Mouse (Mus musculus) cerebellum, postnatal 14 days (tissue): ENCODE data around the gene Ncoa1.
"Not testable (repeated sequence)": the region's sequence is repeated elsewhere in the genome, so short reads cannot be mapped to it uniquely, and the experiment has no call there.

ENCODE experiments used
- DNase-seq, 2 experiments: peaks; one replicate each; pipeline ENCODE4 v3.0.0; 2021; ENCODE audit warnings: mixed read lengths in 2 of 2

Ncoa1 gene

DNA sequence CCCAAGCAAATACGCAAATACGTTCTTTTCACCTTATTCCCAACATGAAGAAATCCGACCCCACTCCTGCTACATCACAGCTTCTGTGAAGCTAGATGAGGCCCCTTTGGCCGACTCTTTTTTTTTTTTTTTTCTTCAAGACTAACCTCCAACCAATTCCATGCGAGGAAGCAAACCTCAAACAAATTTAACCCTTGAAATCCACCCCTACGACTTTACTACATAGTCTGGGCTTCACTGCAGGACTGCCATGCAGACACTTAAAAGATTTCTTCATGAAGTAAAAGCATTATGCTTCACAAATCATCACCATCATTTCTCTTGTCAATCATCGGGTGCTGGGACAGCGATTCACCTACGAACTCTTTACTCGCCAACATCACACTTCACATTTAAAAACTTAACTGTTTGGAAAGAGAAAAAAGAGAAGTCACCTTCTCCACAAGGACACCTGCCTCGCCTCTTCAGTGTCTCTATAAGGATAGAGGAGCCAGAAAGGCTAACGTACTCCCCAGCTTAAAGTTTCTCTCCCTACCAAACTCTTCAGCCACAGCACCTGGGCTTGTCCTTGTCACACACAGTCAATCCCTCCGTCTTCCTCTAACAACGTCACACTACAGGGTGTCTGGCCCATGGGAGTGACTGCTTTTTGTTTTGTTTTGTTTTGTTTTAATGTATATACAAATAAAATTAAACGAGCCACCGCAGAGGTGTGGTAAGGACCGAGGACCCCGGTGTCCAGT is 1.6 kb downstream of the Ncoa1 start:
- no peak for DNase-seq

DNA sequence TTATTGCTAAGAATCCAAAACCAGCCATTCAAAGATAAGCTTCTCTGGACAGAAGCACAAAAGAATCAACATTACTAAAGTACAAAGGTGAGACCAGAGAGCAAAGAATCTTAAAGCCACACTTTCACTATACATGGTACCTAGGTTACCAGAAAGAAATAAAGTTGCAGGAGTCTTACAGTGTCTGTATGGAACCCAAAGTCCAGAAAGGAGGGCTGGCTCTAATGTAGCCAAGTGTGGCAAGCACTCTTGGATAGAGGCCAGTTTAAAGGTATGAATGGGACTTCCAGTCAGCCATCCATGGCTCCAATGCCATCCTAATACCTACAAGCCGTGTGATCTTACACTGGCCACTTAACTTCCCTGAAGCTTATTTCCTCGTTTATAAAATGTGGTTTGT is 7.9 kb downstream of the Ncoa1 start:
- DNase-seq: no peak

DNA sequence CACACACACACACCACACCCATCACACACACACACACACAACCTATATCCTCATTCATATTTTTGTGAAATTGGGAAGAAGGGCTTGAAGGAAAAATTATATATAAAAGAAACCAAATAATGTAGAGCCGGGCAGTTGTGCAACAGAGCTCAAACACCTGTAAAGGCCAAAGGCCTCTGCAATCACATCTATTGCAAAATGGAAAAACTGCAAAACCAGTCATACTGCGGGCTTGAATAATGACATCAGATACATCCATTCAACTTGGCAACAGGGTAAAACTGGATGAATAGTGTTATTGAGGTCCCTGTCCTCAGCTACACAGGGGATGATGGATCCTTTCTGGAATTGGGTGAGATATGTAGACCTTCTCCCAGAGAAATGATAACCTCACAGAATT is 13.3 kb downstream of the Ncoa1 start:
- no peak for DNase-seq

DNA sequence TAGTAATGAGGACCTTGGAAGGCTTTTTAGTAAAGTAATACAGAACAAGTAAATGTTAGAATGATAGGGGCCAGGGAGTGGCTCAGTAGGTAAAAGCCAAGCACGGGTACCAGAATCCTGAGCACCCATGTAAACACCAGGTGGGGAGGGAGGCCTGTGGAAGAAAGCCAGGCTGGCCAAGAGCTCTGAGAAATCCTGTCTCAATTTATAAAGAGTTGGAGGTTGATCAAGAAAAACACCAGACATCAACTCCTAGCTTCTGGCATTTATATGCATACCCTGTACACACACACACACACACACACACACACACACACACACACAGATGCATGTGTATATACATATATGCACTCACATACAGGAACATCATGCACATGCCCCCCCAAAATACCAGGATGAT is 14.6 kb downstream of the Ncoa1 start:
- DNase-seq: no peak

DNA sequence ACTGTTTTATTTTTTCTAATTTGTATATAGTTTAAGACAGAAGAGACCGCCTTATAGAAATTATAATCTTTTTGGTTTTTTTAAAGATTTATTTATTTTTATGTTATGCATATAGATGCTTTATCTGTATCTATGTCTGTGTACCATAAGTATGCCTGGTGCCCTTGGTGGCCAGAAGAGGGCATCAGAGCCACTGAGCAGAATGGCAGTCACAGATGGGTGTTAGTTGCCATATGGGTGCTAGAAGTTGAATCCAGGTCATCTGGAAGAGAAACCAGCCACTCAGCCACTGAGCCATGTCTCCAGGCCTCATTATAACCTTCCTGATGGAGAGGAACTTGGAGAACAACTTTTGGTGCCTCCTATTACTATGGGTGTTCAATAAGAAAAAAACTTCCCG is 16.0 kb downstream of the Ncoa1 start:
- no peak for DNase-seq

DNA sequence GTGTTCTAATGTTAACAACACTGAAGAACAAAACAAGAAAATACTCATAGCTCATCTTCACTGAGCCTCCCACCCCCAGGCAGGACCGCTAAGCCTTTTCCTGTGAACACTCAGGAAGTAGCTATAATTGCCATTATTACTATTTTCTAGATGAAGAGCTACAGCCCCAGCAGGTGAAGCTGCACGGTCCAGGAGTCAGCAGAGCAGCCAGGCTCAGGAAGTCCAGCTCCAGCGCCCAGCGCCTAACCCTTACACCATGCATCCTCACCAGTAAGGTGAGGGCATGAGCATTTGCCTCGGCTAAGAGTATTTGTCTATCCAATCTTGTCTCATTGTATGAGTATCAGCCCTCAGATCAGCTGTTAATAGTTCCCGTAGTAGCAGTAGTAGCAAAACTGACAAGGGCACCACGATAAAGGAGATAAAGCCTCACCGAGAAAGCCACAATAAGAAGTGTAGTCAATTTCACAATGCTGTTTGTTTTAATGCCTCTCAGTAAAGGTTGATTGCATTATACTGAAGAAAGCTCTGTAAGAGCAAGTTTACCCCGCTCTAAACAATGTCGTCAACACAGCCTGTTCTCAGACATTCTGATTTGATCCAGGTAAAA is 21.9 kb downstream of the Ncoa1 start:
- DNase-seq: no peak

DNA sequence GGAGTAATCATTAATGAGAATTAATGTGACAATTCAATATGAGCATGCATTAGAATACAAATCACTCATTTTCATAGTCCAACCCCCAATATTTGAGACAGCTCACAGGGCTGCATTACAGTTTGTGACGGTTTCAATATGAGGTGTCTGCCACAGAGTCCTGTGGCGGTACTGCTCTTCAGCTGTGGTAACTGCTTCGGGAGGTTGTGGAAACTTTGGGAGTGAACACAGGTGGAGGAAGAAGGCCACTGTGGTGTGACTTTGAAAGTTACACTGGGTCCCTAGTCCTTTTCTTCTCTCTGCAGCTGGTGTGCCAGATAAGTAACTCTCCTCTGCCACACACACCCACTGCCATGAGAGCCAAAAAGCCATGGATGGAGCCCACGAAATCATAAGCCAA is 22.7 kb downstream of the Ncoa1 start:
- no peak for DNase-seq

DNA sequence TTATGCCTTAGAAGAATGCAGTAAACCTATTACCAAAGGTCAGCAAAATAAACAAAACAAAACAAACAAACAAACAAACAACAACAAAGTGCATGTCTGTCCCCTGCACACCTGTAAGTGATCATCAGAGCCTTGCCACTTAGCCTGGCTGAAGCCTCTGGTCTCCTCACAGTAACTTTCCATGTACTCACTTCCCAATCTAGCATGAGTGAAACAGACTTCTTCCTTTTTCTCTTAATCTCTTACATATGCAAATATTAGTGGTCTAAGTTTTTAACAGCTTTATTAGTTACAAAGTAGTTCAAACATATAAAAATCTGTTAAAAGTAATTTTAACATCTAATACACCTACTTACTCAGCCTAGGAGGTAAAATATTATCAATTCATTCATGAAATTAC is 24.7 kb downstream of the Ncoa1 start:
- no peak for DNase-seq

DNA sequence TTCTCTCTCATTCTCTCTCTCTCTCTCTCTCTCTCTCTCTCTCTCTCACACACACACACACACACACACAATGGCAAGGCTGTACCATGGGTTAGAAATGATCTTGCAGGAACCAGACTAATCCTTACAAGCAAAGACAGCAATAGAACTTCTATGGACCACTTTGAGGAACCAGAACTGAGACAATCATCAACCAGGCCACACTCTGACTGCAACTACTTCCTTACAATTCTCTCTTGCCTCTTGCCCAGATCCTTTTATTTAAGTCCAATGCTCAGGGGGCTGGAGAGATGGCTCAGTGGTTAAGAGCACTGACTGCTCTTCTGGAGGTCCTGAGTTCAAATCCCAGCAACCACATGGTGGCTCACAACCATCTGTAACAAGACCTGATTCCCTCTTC is 26.5 kb downstream of the Ncoa1 start:
- DNase-seq: not testable (repeated sequence)

DNA sequence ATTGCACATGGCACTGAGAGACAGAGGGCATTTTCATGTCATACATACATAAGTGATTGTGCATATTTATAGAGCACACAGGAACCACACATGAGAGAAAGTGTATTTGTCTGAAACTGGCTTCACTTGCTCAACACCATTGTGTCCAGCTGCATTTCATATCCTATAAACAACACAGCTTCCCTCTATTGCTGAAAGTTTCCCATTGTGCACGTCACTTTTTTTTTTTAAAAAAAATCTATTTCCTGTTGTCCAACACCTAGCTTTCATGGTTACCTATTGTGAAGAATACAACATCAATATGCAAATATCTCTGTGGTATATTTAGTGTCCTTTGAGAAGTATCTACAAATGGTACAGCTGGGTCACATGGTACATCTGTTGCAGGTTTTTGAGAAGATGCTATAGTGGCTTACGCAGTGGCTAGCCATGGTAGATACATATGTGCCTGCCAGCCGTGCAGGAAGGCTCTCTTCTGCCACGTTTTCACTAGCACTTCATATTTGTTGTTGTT is 28.8 kb downstream of the Ncoa1 start:
- no peak for DNase-seq

DNA sequence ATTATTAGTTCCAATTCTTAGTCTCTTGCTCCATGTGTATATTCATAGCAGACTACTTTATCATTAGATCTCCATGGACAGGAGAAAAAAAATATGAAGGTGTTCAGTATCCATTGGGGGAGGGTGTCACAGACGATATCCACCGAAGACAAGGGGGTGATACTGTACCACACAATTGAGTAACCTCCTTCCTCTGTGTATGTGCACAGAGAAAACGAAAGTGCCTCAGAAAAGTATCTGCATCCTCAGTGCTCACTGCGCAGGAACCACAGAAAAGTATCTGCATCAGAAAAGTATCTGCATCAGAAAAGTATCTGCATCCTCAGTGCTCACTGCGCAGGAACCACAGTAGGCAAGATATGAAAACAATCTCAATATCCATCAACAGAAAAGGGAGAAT is 32.0 kb downstream of the Ncoa1 start:
- DNase-seq: no peak

DNA sequence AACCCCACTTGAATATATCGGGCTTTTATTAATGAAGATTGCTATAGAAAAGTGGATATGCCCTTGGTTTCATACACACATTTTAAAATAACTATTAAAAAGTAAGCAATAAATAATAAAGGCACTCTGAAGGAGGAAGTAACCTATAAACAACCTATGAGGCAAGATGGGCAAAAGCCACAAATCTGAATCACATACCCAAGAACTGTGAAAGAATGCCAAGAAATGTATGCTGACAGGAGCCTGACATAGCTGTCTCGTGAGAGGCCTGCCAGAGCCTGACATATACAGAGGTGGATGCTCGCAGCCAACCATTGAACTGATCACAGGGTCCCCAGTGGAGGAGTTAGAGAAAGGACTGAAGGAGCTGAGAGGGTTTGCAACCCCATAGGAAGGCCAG is 35.5 kb downstream of the Ncoa1 start:
- DNase-seq: no peak

DNA sequence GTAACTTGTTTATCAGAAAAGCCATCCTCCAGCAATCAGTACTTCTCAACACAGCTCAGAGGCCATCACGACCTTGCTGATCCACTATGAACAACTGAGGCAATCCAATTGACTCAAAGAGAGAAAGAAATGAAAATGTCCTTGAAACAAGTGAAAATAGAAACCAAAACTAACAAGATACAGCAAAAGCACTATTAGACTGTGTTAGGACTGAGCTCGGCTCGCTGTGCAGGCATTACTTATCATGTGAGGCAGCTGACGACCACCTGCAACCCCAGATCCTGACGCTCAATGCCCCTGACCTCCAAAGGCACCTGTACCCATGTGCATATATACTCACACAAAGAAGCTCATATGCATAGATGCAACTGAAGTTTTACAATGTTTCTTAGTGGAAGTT is 40.8 kb downstream of the Ncoa1 start:
- DNase-seq: no peak

DNA sequence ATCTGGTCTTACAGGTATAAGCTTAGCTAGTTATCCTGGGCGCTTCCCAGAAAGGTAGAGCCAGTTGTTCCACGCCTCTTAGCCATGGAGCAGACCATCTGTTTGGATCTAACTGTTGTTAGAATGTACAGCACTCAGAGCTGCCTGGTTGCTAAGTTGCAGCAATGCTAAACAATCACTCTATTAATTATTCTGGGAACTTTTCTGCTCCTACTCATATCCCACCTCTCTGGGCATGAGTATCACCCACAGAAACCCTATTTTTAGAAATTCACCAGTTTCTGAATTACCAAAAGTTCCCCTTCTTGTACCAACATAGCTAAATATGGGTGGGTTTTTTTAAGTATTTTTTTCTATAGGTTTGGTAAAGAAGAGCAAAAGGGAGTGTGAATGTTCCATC is 43.4 kb downstream of the Ncoa1 start:
- no peak for DNase-seq

DNA sequence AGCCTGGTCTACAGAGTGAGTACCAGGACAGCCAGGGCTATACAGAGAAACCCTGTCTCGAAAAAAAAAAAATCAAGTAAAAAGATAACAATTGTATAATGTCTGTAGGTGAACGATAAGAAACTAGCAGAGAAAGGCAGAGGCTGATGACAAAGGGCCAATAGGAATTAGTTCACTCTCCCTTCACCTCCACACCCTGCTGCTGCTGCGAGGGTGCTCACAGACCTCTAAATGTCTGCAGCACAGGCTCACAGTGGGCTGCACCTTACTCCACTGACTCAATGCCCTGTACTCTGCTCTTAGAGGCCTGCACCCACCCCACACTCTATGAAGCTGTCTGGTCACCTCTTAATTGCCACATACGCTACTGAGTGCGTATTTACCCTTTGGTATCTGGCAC is 45.0 kb downstream of the Ncoa1 start:
- DNase-seq: no peak

DNA sequence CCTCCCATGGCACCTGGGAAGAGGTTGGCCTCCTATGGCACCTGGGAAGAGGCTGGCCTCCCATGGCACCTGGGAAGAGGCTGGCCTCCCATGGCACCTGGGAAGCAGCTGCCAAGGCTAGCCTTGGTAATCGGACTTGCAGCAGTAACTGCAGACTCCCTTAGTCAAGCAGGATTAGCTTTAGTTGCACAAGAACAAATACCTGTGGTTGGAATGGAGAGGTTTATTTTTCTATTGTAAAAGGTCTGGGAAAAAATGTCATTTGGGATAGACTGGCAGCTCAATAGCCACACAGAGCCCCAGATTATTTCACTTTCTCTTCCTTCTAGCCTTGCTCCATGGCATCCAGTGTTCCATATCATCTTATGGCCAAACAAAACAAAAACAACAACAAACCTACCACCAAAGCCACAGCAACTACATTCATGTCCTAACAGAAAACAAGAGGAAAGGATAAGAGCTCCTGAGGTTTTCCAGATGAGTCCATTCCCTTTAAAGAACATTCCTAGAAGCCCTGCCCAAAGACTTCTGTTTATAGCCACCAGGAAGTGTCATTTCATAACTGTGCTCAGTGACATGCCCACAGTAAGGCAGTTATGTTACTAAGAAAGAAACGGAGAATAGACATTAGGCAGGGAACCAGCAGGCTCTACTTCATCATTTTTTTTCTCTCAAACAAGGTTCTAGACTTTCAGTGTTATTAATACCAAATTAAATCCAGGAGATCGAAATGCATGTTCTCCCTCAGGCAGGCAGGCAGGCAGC is 46.7 kb downstream of the Ncoa1 start:
- no peak for DNase-seq

DNA sequence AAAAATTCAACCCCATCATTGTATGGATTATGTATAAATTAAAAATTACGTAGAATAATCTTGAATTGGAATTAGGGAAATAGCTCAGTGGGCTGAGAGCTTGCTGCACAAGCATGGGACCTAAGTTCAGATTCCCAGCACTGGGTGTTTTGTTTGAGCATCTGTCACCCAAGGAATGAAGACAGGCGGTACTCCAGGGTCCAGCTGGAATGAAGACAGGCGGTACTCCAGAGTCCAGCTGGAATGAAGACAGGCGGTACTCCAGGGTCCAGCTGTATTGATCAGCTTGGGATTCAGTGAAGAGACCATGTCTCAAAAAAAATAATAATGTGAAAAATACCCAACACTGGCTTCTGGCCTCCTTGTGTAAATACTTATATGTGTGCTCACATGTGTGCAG is 58.2 kb downstream of the Ncoa1 start:
- no peak for DNase-seq

DNA sequence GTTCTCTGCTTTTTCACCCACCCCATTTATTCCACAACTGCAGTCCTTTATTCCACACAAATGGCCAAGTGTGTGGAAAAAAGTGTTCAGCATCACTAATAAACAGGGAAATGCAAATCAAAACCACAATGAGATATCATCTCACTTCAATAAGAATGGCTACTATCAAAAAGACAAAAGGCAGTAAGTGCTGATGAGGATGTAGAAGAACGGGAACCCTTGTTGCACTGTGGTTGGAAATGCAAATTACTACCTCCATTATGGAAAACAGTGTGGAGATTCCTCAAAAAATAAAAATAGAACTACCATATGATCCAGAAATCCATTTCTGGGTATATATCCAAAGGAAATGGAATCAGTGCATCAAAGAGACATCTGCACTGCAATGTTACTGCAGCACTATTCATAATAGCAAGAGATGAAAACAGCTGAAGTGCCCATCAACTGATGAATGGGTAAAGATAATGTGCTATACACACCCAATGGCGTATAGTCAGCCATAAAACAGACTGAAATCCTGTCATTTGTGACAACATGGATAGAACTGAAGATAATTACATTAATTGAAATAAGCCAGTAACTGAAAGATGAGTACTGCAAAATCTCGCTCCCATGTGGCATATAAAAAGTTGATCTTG is 59.2 kb downstream of the Ncoa1 start:
- DNase-seq: no peak

DNA sequence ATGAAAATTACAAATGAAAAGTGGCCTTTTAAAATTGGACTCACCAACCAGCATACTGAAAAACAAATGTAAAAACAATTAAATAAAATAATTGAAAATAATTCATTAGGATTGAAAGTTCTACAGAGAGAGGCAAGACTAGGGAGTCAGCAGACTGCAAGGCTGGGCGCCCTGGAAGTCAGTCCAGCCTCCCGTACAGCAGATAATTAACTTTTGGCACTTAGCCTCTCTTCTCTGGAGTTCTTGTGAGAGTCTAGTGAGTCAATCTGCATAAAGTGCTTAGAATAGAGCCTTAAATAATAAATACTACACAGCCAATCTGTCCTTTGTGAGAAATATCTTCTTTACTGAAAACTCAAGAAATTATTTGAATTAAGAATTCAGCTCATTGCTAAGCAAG is 69.9 kb downstream of the Ncoa1 start:
- DNase-seq: no peak

DNA sequence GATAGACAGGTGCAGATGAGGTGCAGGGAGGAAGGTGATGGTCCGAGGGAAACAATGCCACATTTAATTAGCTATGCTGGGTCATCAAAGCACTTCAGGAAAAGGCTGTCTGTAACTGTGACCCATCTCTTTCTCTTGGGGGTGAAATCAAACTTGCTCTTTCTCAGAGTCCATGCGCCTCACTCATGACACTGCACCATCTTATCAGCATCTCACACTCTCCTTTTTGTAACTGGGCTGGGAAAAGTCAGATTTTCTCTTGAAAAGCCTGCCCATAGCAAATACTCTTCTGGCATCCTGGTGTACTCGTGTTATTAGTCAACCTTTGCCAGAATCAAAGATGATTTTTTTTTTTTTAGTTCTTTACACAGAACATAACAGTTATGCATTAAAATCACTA is 70.8 kb downstream of the Ncoa1 start:
- DNase-seq: no peak

DNA sequence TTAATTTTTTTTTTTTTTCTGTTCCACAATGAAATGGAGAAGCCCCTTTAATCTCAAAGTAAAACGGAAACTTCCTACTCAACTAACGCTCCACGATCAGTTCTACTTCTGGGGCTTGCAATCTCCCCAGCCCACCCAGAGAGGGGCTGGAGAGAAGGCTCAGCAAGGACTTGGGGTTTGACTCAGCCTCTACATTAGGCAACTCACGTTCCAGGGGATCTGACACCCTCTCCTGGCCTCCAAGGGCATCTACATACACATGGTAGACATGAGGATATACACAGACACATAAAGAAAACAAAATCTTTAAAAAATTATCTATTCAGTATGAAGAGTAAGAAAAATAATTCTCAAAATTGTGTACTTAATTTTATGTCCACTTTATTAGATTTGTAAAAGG is 73.8 kb downstream of the Ncoa1 start:
- no peak for DNase-seq

DNA sequence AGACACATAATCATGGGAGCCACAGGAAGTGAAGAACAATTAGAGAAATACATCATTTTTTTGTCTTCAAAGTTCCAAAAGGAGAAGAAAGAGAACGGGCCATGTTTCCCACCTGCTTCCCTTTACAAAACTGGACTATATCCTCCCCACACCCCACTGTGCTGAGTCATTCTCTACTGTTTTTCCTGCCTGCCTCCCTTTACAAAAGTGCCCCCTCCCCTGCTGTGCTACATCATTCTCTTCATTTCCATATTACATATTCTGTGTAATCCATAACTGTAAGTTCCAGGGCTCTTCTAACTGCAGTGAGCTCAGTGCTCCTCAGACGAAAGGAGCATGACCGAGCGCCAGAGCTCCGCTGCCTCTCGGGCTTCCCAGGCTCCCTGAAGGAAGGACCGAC is 80.8 kb downstream of the Ncoa1 start:
- no peak for DNase-seq

DNA sequence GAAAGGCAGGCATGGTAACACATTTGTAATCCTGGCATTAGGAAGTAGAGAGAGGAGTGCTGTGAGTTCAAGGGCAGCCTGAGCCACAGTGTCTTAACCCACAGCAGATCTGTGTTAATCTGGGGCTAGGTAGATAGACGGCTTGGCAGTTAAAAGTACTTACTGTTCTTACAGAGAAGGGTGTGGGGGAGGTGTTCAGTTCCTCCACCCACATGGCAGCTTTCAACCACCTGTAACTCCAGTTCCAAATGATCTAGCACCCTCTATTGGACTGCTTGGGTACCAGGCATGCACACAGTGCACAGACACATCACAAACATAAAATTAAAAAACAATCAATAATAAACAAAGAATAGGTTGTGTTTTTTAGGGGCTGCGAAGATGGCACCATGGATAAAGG is 84.4 kb downstream of the Ncoa1 start:
- DNase-seq: no peak

DNA sequence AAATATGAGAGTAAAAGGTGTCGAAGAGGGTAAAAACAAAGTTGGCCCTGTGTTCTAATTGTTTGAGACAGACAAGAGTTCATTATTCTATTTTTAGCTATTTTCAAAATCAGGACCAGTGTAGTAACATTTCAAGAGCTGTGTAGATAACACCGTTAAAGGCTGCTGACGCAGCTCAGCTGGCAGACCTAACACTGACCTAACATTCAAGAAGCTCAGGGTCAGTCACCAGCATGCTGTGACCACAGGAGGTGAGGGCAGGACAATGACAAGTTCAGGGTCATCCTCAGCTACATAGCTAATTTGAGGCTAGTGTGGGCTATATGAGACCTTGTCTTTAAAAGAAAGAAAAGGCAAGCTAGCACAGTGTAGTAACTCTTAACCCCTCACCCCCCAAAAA is 84.9 kb downstream of the Ncoa1 start:
- DNase-seq: no peak
